Mouse (Mus musculus) layer of hippocampus, adult 18-20 months (tissue): Measurements from ENCODE around the gene Tmprss9. TPM values are rescaled to one million over a fixed set of nuclear protein-coding genes. Genes with fewer than 3 reads are reported as not detected.
A peak's percentile ranks its signal among the peaks of the same experiment; 100 is the strongest.

ENCODE experiments used
- DNase-seq, 2 experiments: peaks; one replicate each; pipeline ENCODE4 v3.0.0; 2022; ENCODE audit warnings: low spot score in 2 of 2
- total RNA-seq, 2 experiments: library from RNA; stranded (reverse); gene quantifications; 2 replicates each; pipeline ENCODE4 v1.2.3; 2021

The Tmprss9 gene
- total RNA-seq, 2 experiments from 2014 or later: 0.40 to 0.56 TPM

GRCm38 (mm10) chr10:80881301-80881700, 9.7 kb downstream of the Tmprss9 start:
- DNase-seq: peak in 1 of 2 experiments; percentile 63

- no peak for DNase-seq
Measured at GRCm38 (mm10) chr10:80887181-80887580, 15.5 kb downstream of the Tmprss9 start.

GRCm38 (mm10) chr10:80895100-80895499, 23.5 kb downstream of the Tmprss9 start:
- DNase-seq: no peak

GRCm38 (mm10) chr10:80895697-80896096, 24.0 kb downstream of the Tmprss9 start:
- DNase-seq: no peak

- no peak for DNase-seq
Measured at GRCm38 (mm10) chr10:80896581-80897485, 25.2 kb downstream of the Tmprss9 start.

GRCm38 (mm10) chr10:80897861-80898510, 26.3 kb downstream of the Tmprss9 start:
- DNase-seq: peak; percentile 75 to 76

GRCm38 (mm10) chr10:80899074-80899473, 27.4 kb downstream of the Tmprss9 start:
- no peak for DNase-seq

- no peak for DNase-seq
Measured at GRCm38 (mm10) chr10:80899591-80900317, 28.1 kb downstream of the Tmprss9 start.

- DNase-seq: peak; percentile 99 to 100
Measured at GRCm38 (mm10) chr10:80900318-80901247, 28.9 kb downstream of the Tmprss9 start, which contains the start of gene Timm13. Gene Timm13 (minus strand): TSS chr10:80900969.

- no peak for DNase-seq
Measured at GRCm38 (mm10) chr10:80901409-80902272, 30.0 kb downstream of the Tmprss9 start.

- no peak for DNase-seq
Measured at GRCm38 (mm10) chr10:80902273-80902940, 30.8 kb downstream of the Tmprss9 start.

GRCm38 (mm10) chr10:80903282-80903681, 31.6 kb downstream of the Tmprss9 start:
- no peak for DNase-seq

GRCm38 (mm10) chr10:80904004-80904693, 32.5 kb downstream of the Tmprss9 start:
- DNase-seq: no peak

GRCm38 (mm10) chr10:80904709-80905108, 33.1 kb downstream of the Tmprss9 start:
- no peak for DNase-seq

- DNase-seq: no peak
Measured at GRCm38 (mm10) chr10:80909375-80910162, 37.9 kb downstream of the Tmprss9 start.

- no peak for DNase-seq
Measured at GRCm38 (mm10) chr10:80911354-80911753, 39.7 kb downstream of the Tmprss9 start.

GRCm38 (mm10) chr10:80911891-80912290, 40.2 kb downstream of the Tmprss9 start:
- DNase-seq: no peak
